Mouse (Mus musculus) cerebellum, adult 11-12 months (tissue): Measurements from ENCODE around the gene Slc5a10.

Experiments used
- DNase-seq: peaks from one replicate; pipeline ENCODE4 v3.0.0; 2022

Gene Slc5a10

GRCm38 (mm10) chr11:61665991-61666799, 54.4 kb downstream of the Slc5a10 start:
- DNase-seq, result no peak

GRCm38 (mm10) chr11:61665401-61665800, 55.2 kb downstream of the Slc5a10 start:
- no peak for DNase-seq

GRCm38 (mm10) chr11:61662189-61662588, 58.4 kb downstream of the Slc5a10 start:
- no peak for DNase-seq

- DNase-seq, result no peak
Measured at GRCm38 (mm10) chr11:61660806-61661392, 59.7 kb downstream of the Slc5a10 start.

- peak; percentile 64 for DNase-seq
Measured at GRCm38 (mm10) chr11:61660001-61660400, 60.6 kb downstream of the Slc5a10 start.

GRCm38 (mm10) chr11:61659011-61659858, 61.4 kb downstream of the Slc5a10 start:
- peak; percentile 78 for DNase-seq

- no peak for DNase-seq
Measured at GRCm38 (mm10) chr11:61658360-61658922, 62.2 kb downstream of the Slc5a10 start.

GRCm38 (mm10) chr11:61657432-61657831, 63.2 kb downstream of the Slc5a10 start:
- no peak for DNase-seq

- no peak for DNase-seq
Measured at GRCm38 (mm10) chr11:61656148-61656850, 64.3 kb downstream of the Slc5a10 start.

GRCm38 (mm10) chr11:61655649-61656048, 65.0 kb downstream of the Slc5a10 start:
- no peak for DNase-seq

GRCm38 (mm10) chr11:61654786-61655311, 65.8 kb downstream of the Slc5a10 start:
- no peak for DNase-seq

- DNase-seq, result no peak
Measured at GRCm38 (mm10) chr11:61653568-61653967, 67.1 kb downstream of the Slc5a10 start.

- no peak for DNase-seq
Measured at GRCm38 (mm10) chr11:61652686-61653447, 67.8 kb downstream of the Slc5a10 start, which contains the start of gene Grap. TSS of gene Grap (plus strand) at chr11:61653265.

GRCm38 (mm10) chr11:61652216-61652615, 68.4 kb downstream of the Slc5a10 start:
- DNase-seq, result no peak

- no peak for DNase-seq
Measured at GRCm38 (mm10) chr11:61650470-61651265, 70.0 kb downstream of the Slc5a10 start.

GRCm38 (mm10) chr11:61649626-61650025, 71.0 kb downstream of the Slc5a10 start:
- no peak for DNase-seq

- DNase-seq, result no peak
Measured at GRCm38 (mm10) chr11:61649163-61649580, 71.5 kb downstream of the Slc5a10 start.

- no peak for DNase-seq
Measured at GRCm38 (mm10) chr11:61648749-61649115, 71.9 kb downstream of the Slc5a10 start.

GRCm38 (mm10) chr11:61647956-61648748, 72.5 kb downstream of the Slc5a10 start:
- no peak for DNase-seq
